Mouse (Mus musculus) heart, embryonic 15.5 days (tissue): ENCODE results near the gene Gm5741. TPM values are rescaled to one million over a fixed set of nuclear protein-coding genes. Genes with fewer than 3 reads are reported as not detected.

Experiments
- ATAC-seq: fragments of 200-750 bp; cut with Nextera tagmentation; replicated peaks from 2 replicates; pipeline ENCODE4 v1.8.0; 2017; ENCODE audit warnings: low read depth, moderate TSS enrichment; ENCODE audit not compliant: insufficient number of reproducible peaks, insufficient read depth, low FRiP score
- H3K27ac ChIP-seq: fragments of 300-500 bp; sonication (generic); 2 replicates; pipeline ENCODE4 v1.5.1; 2015; ENCODE audit warnings: mild to moderate bottlenecking, inconsistent platforms
- H3K27me3 ChIP-seq: fragments of 300-500 bp; sonication (generic); 2 replicates; pipeline ENCODE4 v1.6.1; 2015; ENCODE audit warnings: inconsistent platforms
- H3K36me3 ChIP-seq: fragments of 300-500 bp; sonication (generic); 2 replicates; pipeline ENCODE4 v1.6.1; 2015; ENCODE audit warnings: mild to moderate bottlenecking, inconsistent platforms
- H3K4me1 ChIP-seq: fragments of 300-500 bp; sonication (generic); replicated peaks from 2 replicates; pipeline ENCODE4 v1.6.1; 2015; ENCODE audit warnings: inconsistent platforms
- H3K4me2 ChIP-seq: fragments of 300-500 bp; sonication (generic); 2 replicates; pipeline ENCODE4 v1.6.1; 2015; ENCODE audit warnings: inconsistent platforms, mild to moderate bottlenecking, moderate library complexity
- H3K4me3 ChIP-seq: fragments of 300-500 bp; sonication (generic); 2 replicates; pipeline ENCODE4 v1.5.1; 2015; ENCODE audit warnings: mild to moderate bottlenecking, inconsistent platforms
- H3K9ac ChIP-seq: fragments of 300-500 bp; sonication (generic); 2 replicates; pipeline ENCODE4 v1.6.1; 2015; ENCODE audit warnings: mild to moderate bottlenecking, inconsistent platforms
- H3K9me3 ChIP-seq: fragments of 300-500 bp; sonication (generic); replicated peaks from 2 replicates; pipeline ENCODE4 v1.6.1; 2016; ENCODE audit warnings: inconsistent platforms
- WGBS: fragments of 180-500 bp; shearing (Covaris S2); methylation state at CpG from one replicate; pipeline ENCODE4 v1.1.7; 2015; ENCODE audit warnings: mixed read lengths; 5-methylcytosine and 5-hydroxymethylcytosine counted together
- polyA plus RNA-seq: library from polyadenylated mRNA; unstranded; fragments of >200 nt; fragmentation: Nextera tagmentation; extraction: Ambion mirVana; gene quantifications from 2 replicates; pipeline ENCODE4 v1.2.1, GENCODE M21; 2015

Gene Gm5741
- polyA plus RNA-seq, 1 experiment from 2014 or later: not detected

DNA sequence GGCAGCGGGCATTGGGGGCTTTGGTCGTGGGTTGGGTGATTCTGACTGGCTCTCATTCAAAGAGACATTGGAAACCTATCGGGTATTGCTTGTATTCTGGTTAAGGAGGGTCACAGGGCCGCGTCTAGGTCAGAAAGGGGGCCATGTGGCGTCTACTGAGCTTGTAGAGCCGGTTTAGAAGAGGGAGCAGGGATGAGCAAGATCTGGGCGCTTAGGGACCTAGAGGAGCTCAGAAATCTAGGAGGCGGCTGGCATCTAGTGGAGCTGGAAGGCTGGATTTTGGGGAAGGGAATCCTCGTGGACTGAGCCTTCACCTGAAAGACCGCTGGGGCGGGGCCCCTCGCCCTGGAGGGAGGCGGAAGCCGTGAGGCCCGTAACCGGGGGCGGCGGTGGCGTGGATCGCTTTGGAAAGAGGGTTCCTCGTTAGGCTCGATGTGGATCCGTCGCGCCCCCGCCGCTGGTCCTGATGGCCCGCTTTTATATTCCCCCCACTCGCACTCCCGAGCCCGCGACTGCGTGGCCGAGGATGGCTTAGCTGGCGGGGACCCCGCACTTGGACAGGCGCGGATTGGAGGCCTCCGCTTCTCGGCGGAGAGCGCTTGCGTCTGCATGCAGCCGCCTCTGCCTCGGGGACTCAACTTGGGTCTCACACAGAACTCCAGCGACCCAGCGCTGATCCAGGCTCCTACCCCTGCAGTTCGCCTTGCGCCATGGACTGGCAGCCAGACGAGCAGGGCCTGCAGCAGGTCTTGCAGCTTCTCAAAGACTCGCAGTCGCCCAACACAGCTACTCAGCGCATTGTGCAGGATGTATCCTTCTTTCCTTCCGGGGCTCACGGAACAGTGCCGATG lies 29.9 kb downstream of the Gm5741 start:
- under 1% methylated on average over 57 of the region's 57 CpGs for WGBS
- 0 out of 2 replicates have a peak, but pooled peaks have one; percentile 2 for ATAC-seq
- H3K9ac ChIP-seq: peak overlapping the region; percentile 95

DNA sequence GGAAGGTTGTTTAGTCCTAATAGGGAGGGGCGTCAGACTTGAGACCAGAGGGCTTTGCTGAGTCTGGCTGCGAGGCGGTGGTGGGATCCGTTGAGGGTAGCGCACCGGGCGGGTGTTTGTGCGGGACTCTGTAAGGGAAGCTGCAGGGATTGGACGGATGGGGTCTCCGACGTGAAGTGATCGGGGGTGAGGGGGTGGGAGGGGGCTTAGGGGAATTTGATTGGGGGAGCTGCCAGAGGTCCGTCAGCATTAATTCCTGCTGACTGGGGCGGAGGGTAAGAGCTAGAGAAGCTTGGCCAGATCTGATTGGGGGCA lies 30.5 kb downstream of the Gm5741 start:
- no peaks in the 10 kb centered on the region for H3K9me3 ChIP-seq
- WGBS: under 1% methylated on average over 14 of the region's 14 CpGs
- peak overlapping the region; percentile 91 for H3K4me3 ChIP-seq
- peaks cover 27% of the 10 kb centered on the region for H3K36me3 ChIP-seq
- H3K4me2 ChIP-seq: peak overlapping the region; percentile 84
- peak overlapping the region; percentile 95 for H3K9ac ChIP-seq
- H3K4me1 ChIP-seq: peaks cover 31% of the 10 kb centered on the region
- no peaks in the 10 kb centered on the region for H3K27me3 ChIP-seq
- peak overlapping the region; percentile 100 for H3K27ac ChIP-seq
- peak; percentile 23 for ATAC-seq

More for the DNA sequence above, 29.9 kb downstream of the Gm5741 start:
- Histone ChIP-seq H3K27ac (peak overlapping the region; percentile 100), H3K27me3 (no peaks in the 10 kb centered on the region), H3K36me3 (peaks cover 22% of the 10 kb centered on the region), H3K9me3 (no peaks in the 10 kb centered on the region), H3K4me3 (peak overlapping the region; percentile 91), H3K4me1 (peaks cover 31% of the 10 kb centered on the region), H3K4me2 (peak overlapping the region; percentile 84)

DNA sequence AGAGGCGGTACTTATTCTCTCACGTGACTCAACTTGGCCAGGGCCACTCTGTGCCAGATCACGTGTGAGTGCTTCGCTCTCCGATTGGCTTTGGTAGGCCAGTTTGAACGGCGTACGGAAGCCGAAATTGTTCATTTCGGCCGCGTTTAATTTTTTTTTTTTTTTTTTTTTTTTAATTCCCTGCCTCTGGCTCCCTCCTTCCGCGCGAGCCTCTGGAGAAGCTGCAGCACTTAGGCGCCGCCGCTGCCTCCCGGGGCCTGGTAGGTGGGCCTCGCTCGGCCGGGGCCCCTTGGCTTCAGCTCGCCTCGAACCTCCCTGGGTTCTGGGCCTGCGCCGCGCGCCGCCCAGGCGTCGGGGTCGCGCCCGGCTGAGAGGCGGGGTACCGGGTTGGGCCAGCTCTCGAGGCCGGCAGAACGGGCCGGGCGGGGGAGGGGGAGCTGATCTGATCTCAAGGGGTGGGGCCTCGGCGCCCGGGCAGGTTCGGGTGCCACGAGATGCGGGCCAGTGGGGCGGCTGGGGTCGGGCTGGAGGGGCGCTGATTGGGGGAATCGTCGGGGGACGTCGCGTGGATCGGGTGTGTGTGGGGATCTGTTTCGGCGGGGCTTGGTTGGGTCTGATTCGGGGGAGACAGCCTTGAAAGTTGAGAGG lies 30.9 kb downstream of the Gm5741 start, which contains the start of gene Tnpo2:
Gene Tnpo2 (plus strand): TSS at position 198 of the 648 bp plus-strand sequence.
- H3K9me3 ChIP-seq: no peaks in the 10 kb centered on the region
- peaks cover 31% of the 10 kb centered on the region for H3K4me1 ChIP-seq
- peak within 1 kb of the TSS; percentile 91 for H3K4me3 ChIP-seq
- peak within 1 kb of the TSS; percentile 84 for H3K4me2 ChIP-seq
- H3K27ac ChIP-seq: peak within 1 kb of the TSS; percentile 100
- under 1% methylated on average over 59 of the region's 59 CpGs for WGBS
- H3K36me3 ChIP-seq: peaks cover 30% of the 10 kb centered on the region
- H3K9ac ChIP-seq: peak within 1 kb of the TSS; percentile 95
- ATAC-seq: peak; percentile 90
- no peaks in the 10 kb centered on the region for H3K27me3 ChIP-seq

- H3K4me1 ChIP-seq: peaks cover 31% of the 10 kb centered on the region
- H3K27ac ChIP-seq: peak overlapping the region; percentile 100
- H3K4me3 ChIP-seq: peak overlapping the region; percentile 91
- H3K9ac ChIP-seq: peak overlapping the region; percentile 75
- H3K4me2 ChIP-seq: peak overlapping the region; percentile 84
- no peaks in the 10 kb centered on the region for H3K9me3 ChIP-seq
- peak; percentile 11 for ATAC-seq
- H3K27me3 ChIP-seq: no peaks in the 10 kb centered on the region
- peaks cover 30% of the 10 kb centered on the region for H3K36me3 ChIP-seq
- WGBS: 0% methylated on average over 9 of the region's 9 CpGs
Observed at GRCm38 (mm10) chr8:85036381-85036717, 31.4 kb downstream of the Gm5741 start.

DNA sequence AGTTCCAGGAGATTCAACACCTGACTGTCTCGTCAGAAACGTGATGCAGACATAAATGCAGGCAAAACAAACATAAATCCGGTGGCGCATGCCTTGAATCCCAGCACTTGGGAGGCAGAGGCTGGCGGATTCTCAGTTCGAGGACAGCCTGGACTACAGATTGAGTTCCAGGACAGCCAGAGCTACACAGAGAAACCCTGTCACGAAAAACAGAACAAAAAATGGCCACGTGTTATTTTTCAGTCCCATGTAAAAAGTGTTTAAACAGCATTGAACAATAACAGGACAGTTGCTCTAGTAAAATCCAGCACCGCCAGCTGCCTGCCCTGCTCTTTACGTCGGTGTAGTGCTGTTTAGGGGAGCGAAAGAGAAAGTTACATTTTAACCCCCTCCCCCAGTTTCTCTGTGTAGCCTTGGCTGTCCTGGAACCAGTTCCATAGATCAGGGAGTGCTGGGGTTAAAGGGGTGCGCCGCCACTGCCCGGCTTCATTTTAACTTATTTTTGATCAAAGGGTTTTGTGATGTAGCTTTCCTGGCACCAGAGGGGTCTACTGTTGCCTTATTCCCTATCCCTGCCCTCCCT lies 32.0 kb downstream of the Gm5741 start:
- peak overlapping the region; percentile 100 for H3K27ac ChIP-seq
- under 1% methylated on average over 15 of the region's 15 CpGs for WGBS
- ATAC-seq: no peak
- peaks cover 29% of the 10 kb centered on the region for H3K36me3 ChIP-seq
- H3K4me3 ChIP-seq: peak overlapping the region; percentile 91
- peak overlapping the region; percentile 75 for H3K9ac ChIP-seq
- peak overlapping the region; percentile 84 for H3K4me2 ChIP-seq
- no peaks in the 10 kb centered on the region for H3K27me3 ChIP-seq
- H3K4me1 ChIP-seq: peaks cover 31% of the 10 kb centered on the region
- H3K9me3 ChIP-seq: no peaks in the 10 kb centered on the region

DNA sequence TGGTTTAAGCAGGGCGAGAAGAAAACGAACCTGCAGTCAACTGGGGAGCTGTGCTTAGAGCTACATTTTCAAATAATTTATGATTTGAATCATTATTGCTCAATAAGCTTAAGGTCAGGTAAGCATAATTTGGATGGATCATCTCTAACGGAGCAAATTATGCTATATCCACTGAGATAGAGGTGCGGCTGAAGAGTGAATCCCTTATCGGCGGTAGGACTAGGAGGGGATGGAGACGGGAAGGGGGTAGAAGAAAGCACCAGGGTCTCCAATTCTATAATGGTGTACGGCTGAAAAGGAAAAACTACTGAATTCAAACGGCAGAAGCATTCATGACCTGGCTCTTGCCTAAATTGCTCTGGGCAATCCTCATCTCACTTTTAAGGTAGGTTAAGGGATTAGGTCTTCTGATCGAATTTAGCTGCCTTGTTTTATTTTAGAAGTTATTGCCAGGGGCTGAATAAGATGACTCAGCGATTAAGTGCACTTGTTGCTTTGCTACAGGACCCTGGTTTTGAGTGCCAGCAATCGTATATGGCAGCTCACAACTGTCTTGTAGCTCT lies 32.5 kb downstream of the Gm5741 start:
- no peaks in the 10 kb centered on the region for H3K27me3 ChIP-seq
- ATAC-seq: no peak
- H3K27ac ChIP-seq: peak overlapping the region; percentile 100
- peak overlapping the region; percentile 84 for H3K4me2 ChIP-seq
- peak overlapping the region; percentile 91 for H3K4me3 ChIP-seq
- H3K36me3 ChIP-seq: peaks cover 28% of the 10 kb centered on the region
- peak overlapping the region; percentile 75 for H3K9ac ChIP-seq
- H3K4me1 ChIP-seq: peaks cover 31% of the 10 kb centered on the region
- H3K9me3 ChIP-seq: no peaks in the 10 kb centered on the region
- 6% methylated on average over 12 of the region's 12 CpGs for WGBS

DNA sequence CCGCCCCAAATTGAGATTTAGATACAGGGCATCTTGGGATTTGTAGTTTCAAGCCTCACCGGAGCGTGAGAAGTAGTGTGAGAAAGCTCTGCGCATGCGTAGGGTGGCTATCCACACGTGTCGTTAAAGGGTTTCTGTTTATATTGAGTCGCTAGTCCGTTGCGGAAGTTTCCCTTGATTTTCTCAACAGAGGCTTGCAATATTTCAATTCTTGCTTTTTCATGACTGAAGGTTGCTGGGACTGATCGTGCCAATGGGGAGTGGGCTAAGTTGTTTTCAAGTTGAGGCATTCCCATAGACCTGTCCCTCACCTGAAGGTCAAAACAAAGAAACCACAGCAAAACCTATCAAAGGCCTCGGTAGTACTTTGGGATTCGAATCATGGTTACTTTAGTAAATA lies 33.0 kb downstream of the Gm5741 start:
- Histone ChIP-seq H3K36me3 (peaks cover 32% of the 10 kb centered on the region), H3K4me3 (peak overlapping the region; percentile 91), H3K9ac (peak overlapping the region; percentile 75), H3K4me2 (peak overlapping the region; percentile 84), H3K27ac (peak overlapping the region; percentile 100; the same call in 1 of the 2 replicates), H3K27me3 (no peaks in the 10 kb centered on the region), H3K9me3 (no peaks in the 10 kb centered on the region), H3K4me1 (peaks cover 29% of the 10 kb centered on the region)
- WGBS: 3% methylated on average over 13 of the region's 13 CpGs
- ATAC-seq: no peak

- H3K9ac ChIP-seq: no peak overlapping the region
- no peak overlapping the region for H3K27ac ChIP-seq
- ATAC-seq: no peak
- no peak overlapping the region for H3K4me3 ChIP-seq
- H3K9me3 ChIP-seq: no peaks in the 10 kb centered on the region
- H3K4me1 ChIP-seq: peaks cover 29% of the 10 kb centered on the region
- no peaks in the 10 kb centered on the region for H3K27me3 ChIP-seq
- 67% methylated on average over 1 of the region's 1 CpGs for WGBS
- H3K4me2 ChIP-seq: no peak overlapping the region
- peaks cover 37% of the 10 kb centered on the region for H3K36me3 ChIP-seq
Observed at GRCm38 (mm10) chr8:85033867-85034266, 33.9 kb downstream of the Gm5741 start.

- peaks cover 37% of the 10 kb centered on the region for H3K36me3 ChIP-seq
- H3K4me3 ChIP-seq: no peak overlapping the region
- H3K27ac ChIP-seq: no peak overlapping the region
- WGBS: 79% methylated on average over 4 of the region's 4 CpGs
- no peak for ATAC-seq
- peaks cover 32% of the 10 kb centered on the region for H3K4me1 ChIP-seq
- H3K27me3 ChIP-seq: no peaks in the 10 kb centered on the region
- H3K9ac ChIP-seq: no peak overlapping the region
- H3K4me2 ChIP-seq: no peak overlapping the region
- no peaks in the 10 kb centered on the region for H3K9me3 ChIP-seq
Observed at GRCm38 (mm10) chr8:85032622-85033311, 35.0 kb downstream of the Gm5741 start.

- Histone ChIP-seq H3K4me3 (peak overlapping the region; percentile 77; the same call in 1 of the 2 replicates), H3K27me3 (no peaks in the 10 kb centered on the region), H3K9ac (no peak overlapping the region), H3K9me3 (no peaks in the 10 kb centered on the region), H3K36me3 (peaks cover 37% of the 10 kb centered on the region), H3K27ac (no peak overlapping the region), H3K4me1 (peaks cover 37% of the 10 kb centered on the region), H3K4me2 (peak overlapping the region; percentile 87; the same call in 1 of the 2 replicates)
- 87% methylated on average over 14 of the region's 14 CpGs for WGBS
- no peak for ATAC-seq
Observed at GRCm38 (mm10) chr8:85029271-85029670, 38.5 kb downstream of the Gm5741 start.
